Mouse (Mus musculus) liver, adult 2 months (tissue): ENCODE results near the gene Myh14. TPM values are rescaled to one million over a fixed set of nuclear protein-coding genes. Genes with fewer than 3 reads are reported as not detected.

Experiments
- DNase-seq: peaks from one replicate; pipeline ENCODE4 v3.0.0-alpha.2; 2011; ENCODE audit warnings: low read depth, low spot score; ENCODE audit errors: extremely low read depth
- H3K27ac ChIP-seq: fragments of 200-500 bp; replicated peaks from 2 replicates; pipeline ENCODE4 v1.5.1; 2012; ENCODE audit warnings: low read depth, mild to moderate bottlenecking, control low read depth, inconsistent platforms, low read length; ENCODE audit not compliant: insufficient read depth
- H3K27me3 ChIP-seq: fragments of 200-500 bp; 2 replicates; pipeline ENCODE4 v1.6.1; 2012; ENCODE audit warnings: mild to moderate bottlenecking, moderate library complexity, low read length, inconsistent platforms; ENCODE audit not compliant: control insufficient read depth, insufficient read depth
- H3K36me3 ChIP-seq: fragments of 200-500 bp; 2 replicates; pipeline ENCODE4 v1.6.1; 2012; ENCODE audit warnings: low read length, inconsistent platforms; ENCODE audit not compliant: control insufficient read depth, insufficient read depth
- H3K4me1 ChIP-seq: fragments of 200-500 bp; 2 replicates; pipeline ENCODE4 v1.6.1; 2011; ENCODE audit warnings: low read length; ENCODE audit not compliant: control insufficient read depth, insufficient read depth
- H3K4me3 ChIP-seq: fragments of 200-500 bp; 2 replicates; pipeline ENCODE4 v1.5.1; 2011; ENCODE audit warnings: low read depth, mild to moderate bottlenecking, control low read depth, low read length, moderate library complexity; ENCODE audit not compliant: insufficient read depth
- H3K79me2 ChIP-seq: fragments of 200-500 bp; 2 replicates; pipeline ENCODE4 v1.6.1; 2012; ENCODE audit warnings: inconsistent platforms, mild to moderate bottlenecking, low read length, moderate library complexity; ENCODE audit not compliant: control insufficient read depth, insufficient read depth
- H3K9ac ChIP-seq: fragments of 200-500 bp; 2 replicates; pipeline ENCODE4 v1.6.1; 2012; ENCODE audit warnings: low read depth, mild to moderate bottlenecking, control low read depth, inconsistent platforms, low read length
- CTCF ChIP-seq: fragments of 200-500 bp; IDR thresholded peaks from 2 replicates; pipeline ENCODE4 v1.5.1; 2011; ENCODE audit warnings: low read depth, low read length, control low read depth
- POLR2A ChIP-seq: fragments of 200-500 bp; IDR thresholded peaks from 2 replicates; pipeline ENCODE4 v1.6.1; 2011; ENCODE audit warnings: low read length, control low read depth; ENCODE audit not compliant: insufficient read depth; ENCODE audit errors: extremely low read depth
- WGBS: fragments of 180-500 bp; shearing (Covaris S2); methylation state at CpG from one replicate; pipeline ENCODE4 v1.1.7; 2018; 5-methylcytosine and 5-hydroxymethylcytosine counted together
- polyA plus RNA-seq: library from polyadenylated mRNA; depleted of rRNA; stranded (reverse); fragments of >200 nt; gene quantifications from 2 replicates; pipeline ENCODE4 v1.2.3, GENCODE M21; 2012
- total RNA-seq: library from RNA; depleted of rRNA; stranded (reverse); fragments of >200 nt; gene quantifications from 2 replicates; pipeline ENCODE4 v1.2.3, GENCODE M21; 2014

The Myh14 gene
- total and polyA plus RNA-seq, 2 experiments: 5.6 to 7.0 TPM

GRCm38 (mm10) chr7:44582709-44583108 is 87.9 kb downstream of the Myh14 start:
- TF ChIP-seq CTCF (no peak), POLR2A (no peak)
- peaks cover 10% of the 10 kb centered on the region; the same call in 1 of the 2 replicates for H3K27me3 ChIP-seq
- 70% methylated on average over 5 of the region's 5 CpGs for WGBS

DNA sequence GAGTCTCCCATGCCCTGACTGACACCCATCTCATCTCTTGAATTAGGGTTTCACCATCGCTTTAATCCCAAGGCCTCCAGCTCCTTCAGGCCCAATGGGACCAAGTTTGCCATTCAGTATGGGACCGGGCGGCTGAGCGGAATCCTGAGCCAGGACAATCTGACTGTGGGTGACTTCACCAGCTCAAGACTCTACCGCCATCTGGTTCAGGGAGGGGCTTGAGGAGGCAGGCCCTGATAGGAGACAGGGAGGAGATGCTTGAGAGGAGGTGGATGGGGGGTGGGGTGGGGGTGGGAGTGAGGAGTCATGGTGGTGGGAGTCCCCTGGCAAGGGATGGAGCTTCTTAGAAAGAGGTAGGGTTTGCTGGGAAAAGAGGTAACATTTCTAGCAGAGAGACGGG is 89.0 kb downstream of the Myh14 start:
- H3K79me2 ChIP-seq: no peaks in the 10 kb centered on the region

More at GRCm38 (mm10) chr7:44582709-44583108, 87.9 kb downstream of the Myh14 start:
- Histone ChIP-seq H3K36me3 (no peaks in the 10 kb centered on the region), H3K4me1 (no peaks in the 10 kb centered on the region), H3K79me2 (no peaks in the 10 kb centered on the region), H3K9ac (no peak overlapping the region), H3K4me3 (no peak overlapping the region), H3K27ac (no peak overlapping the region)
- no peak for DNase-seq

GRCm38 (mm10) chr7:44576333-44576844 is 94.3 kb downstream of the Myh14 start:
- Histone ChIP-seq H3K79me2 (no peaks in the 10 kb centered on the region), H3K27ac (no peak overlapping the region), H3K4me3 (no peak overlapping the region), H3K36me3 (no peaks in the 10 kb centered on the region), H3K27me3 (no peaks in the 10 kb centered on the region), H3K9ac (no peak overlapping the region), H3K4me1 (no peaks in the 10 kb centered on the region)
- TF ChIP-seq POLR2A (no peak), CTCF (no peak)
- DNase-seq: no peak
- WGBS: 41% methylated on average over 5 of the region's 5 CpGs

More for the DNA sequence above, 89.0 kb downstream of the Myh14 start:
- Histone ChIP-seq H3K36me3 (no peaks in the 10 kb centered on the region), H3K9ac (no peak overlapping the region), H3K4me3 (no peak overlapping the region), H3K4me1 (no peaks in the 10 kb centered on the region), H3K27me3 (peaks cover 4% of the 10 kb centered on the region; the same call in 1 of the 2 replicates), H3K27ac (no peak overlapping the region)
- no peak for DNase-seq
- 80% methylated on average over 6 of the region's 6 CpGs for WGBS
- no peak for TF ChIP-seq CTCF
- TF ChIP-seq POLR2A: no peak

DNA sequence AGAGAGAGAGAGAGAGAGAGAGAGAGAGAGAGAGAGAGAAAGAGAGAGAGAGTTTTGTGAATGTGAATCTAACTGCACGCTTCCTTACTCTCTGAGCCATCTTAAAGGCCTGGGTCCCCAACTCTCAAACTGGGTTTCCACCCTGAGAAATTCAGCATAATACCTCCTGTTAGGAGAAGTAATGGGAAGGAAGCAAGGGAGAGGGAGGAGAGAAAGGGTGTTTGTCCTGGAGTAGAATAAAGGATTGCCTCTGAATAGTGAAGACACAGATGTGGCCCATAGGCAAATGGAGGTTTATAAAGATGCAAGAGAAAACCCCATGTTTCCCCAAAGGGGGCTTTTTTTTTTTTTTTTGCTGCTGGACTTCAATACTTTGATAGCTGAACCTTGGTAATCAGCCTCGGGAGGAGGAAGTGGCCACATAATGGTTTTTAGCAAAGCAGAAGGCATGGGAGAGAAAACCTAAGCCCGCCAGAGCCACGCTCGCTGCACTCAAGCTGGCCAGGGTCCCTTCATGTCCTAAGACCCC is 97.6 kb downstream of the Myh14 start:
- Histone ChIP-seq H3K36me3 (no peaks in the 10 kb centered on the region), H3K9ac (no peak overlapping the region), H3K27ac (no peak overlapping the region), H3K4me1 (no peaks in the 10 kb centered on the region), H3K4me3 (no peak overlapping the region), H3K79me2 (no peaks in the 10 kb centered on the region), H3K27me3 (no peaks in the 10 kb centered on the region)
- no peak for DNase-seq
- WGBS: 78% methylated on average over 5 of the region's 5 CpGs
- TF ChIP-seq POLR2A (no peak), CTCF (no peak)

- H3K4me1 ChIP-seq: no peaks in the 10 kb centered on the region
- H3K27me3 ChIP-seq: no peaks in the 10 kb centered on the region
- no peak for DNase-seq
- H3K4me3 ChIP-seq: no peak within 1 kb of the TSS
- H3K36me3 ChIP-seq: no peaks in the 10 kb centered on the region
- 47% methylated on average over 7 of the region's 7 CpGs for WGBS
- no peak for TF ChIP-seq POLR2A
- no peak for TF ChIP-seq CTCF
- no peak within 1 kb of the TSS for H3K9ac ChIP-seq
- no peaks in the 10 kb centered on the region for H3K79me2 ChIP-seq
- H3K27ac ChIP-seq: no peak within 1 kb of the TSS
Observed at GRCm38 (mm10) chr7:44572213-44572701, 98.4 kb downstream of the Myh14 start, which contains the start of gene Napsa. TSS of gene Napsa (plus strand) at chr7:44572380.

DNA sequence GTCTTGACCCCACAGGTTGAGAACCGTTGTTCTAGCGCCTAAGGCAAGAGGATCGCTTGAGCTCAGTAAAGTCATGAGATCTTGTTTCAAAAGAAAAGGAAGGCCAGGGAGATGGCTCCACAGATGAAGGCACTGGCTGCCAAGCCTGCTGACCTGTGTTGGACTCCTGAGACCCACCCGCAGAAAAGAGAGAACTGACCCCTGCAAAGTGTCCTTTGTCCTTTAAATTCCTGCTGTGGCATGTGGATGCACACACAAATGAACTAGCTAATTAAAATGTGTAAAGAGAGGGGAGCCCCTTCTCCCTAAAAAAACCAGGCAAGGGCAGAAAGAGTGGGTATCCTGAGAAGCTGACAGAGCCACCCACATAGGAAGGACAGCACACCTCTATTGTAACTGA is 98.8 kb downstream of the Myh14 start:
- no peak for DNase-seq
- Histone ChIP-seq H3K36me3 (no peaks in the 10 kb centered on the region), H3K9ac (no peak overlapping the region), H3K27ac (no peak overlapping the region), H3K4me1 (no peaks in the 10 kb centered on the region), H3K27me3 (no peaks in the 10 kb centered on the region), H3K4me3 (no peak overlapping the region), H3K79me2 (no peaks in the 10 kb centered on the region)
- TF ChIP-seq POLR2A (no peak), CTCF (no peak)
- 82% methylated on average over 4 of the region's 4 CpGs for WGBS
